Mouse (Mus musculus): ENCODE results near the gene Cfap99.

Gene Cfap99

GRCm38 (mm10) chr5:34334081-34334480 lies 45.7 kb downstream of the Cfap99 start:
- no peak for DNase-seq (ENCODE audit: low spot score)

GRCm38 (mm10) chr5:34335539-34336096 lies 47.2 kb downstream of the Cfap99 start:
- no peak for DNase-seq (ENCODE audit: low spot score)

- peak; percentile 98 for DNase-seq (ENCODE audit: low spot score)
These were observed 47.8 kb downstream of the Cfap99 start, which contains the start of gene Rnf4 for GRCm38 (mm10) chr5:34336097-34336774. TSS of gene Rnf4 (plus strand) at chr5:34336289.

- peak; percentile 85 for DNase-seq (ENCODE audit: low spot score)
These were observed 48.5 kb downstream of the Cfap99 start for GRCm38 (mm10) chr5:34336775-34337450.

- no peak for DNase-seq (ENCODE audit: low spot score)
These were observed 51.8 kb downstream of the Cfap99 start for GRCm38 (mm10) chr5:34340246-34340645.

GRCm38 (mm10) chr5:34352084-34352631 lies 63.8 kb downstream of the Cfap99 start:
- DNase-seq (ENCODE audit: low spot score): no peak

- DNase-seq (ENCODE audit: low spot score): no peak
These were observed 71.9 kb downstream of the Cfap99 start for GRCm38 (mm10) chr5:34360261-34360660.

- DNase-seq (ENCODE audit: low spot score): no peak
These were observed 74.7 kb downstream of the Cfap99 start for GRCm38 (mm10) chr5:34363115-34363514.

- DNase-seq (ENCODE audit: low spot score): no peak
These were observed 80.3 kb downstream of the Cfap99 start for GRCm38 (mm10) chr5:34368551-34369290.

GRCm38 (mm10) chr5:34369341-34370021 lies 81.1 kb downstream of the Cfap99 start, which contains the start of gene Fam193a:
TSS of gene Fam193a (plus strand) at chr5:34369933.
- DNase-seq (ENCODE audit: low spot score): peak; percentile 96

- DNase-seq (ENCODE audit: low spot score): peak; percentile 34
These were observed 81.8 kb downstream of the Cfap99 start for GRCm38 (mm10) chr5:34370022-34370823.

GRCm38 (mm10) chr5:34370840-34371239 lies 82.4 kb downstream of the Cfap99 start:
- DNase-seq (ENCODE audit: low spot score): no peak

- DNase-seq (ENCODE audit: low spot score): no peak
These were observed 83.7 kb downstream of the Cfap99 start for GRCm38 (mm10) chr5:34372141-34372540.

- no peak for DNase-seq (ENCODE audit: low spot score)
These were observed 84.1 kb downstream of the Cfap99 start for GRCm38 (mm10) chr5:34372541-34372940.

Measured in T-cell, adult 2 months (primary cell).